Mouse (Mus musculus): ENCODE data around the gene Ercc4.

DNA sequence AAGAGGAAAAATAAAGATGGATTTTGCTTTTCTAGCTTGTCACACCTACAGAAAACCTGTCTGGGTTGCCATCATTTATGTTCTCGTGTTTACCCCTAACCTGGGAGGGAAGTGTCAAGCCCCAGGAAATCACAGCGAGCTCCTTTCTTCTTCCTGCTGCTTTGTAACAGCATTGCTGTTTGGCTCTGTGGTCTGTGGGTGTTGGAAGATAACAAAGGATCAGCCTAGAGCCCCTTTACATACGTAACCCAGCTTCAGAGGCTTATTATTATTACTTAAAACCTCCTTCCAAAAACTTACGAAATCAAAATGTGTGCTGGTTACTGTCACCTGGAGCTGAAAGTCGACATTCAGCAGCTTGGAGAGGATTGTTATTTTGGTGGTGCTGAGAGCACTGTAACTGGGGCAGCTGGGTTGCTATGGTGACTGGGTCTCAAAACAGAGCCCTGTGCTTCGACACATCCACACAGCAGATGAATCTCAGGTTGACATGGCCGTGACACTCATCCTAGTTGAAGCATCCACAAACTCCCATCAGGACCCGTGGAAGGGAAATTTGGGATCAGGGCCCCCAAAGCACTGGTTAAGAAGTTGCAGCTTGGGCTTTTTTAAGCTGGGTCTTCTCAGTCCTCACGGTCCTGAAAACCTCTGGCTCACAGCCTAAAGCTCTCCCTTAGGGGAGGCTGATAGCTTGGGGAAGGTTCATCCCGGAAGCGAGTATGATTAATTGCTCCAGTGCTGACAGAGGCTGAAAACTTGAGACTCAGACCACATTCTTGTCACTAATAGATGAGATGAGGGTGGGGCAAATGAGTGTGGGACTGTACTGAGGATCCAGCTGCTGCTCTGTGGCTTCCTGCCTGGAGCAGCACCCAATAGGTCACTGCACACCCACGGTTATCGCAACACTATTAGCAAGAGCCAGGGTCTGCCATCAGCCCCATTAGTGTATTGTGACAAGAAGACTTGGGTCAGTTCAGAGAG is 49.7 kb downstream of the Ercc4 start:
- TF ChIP-seq POLR2A (IDR thresholded peaks at IDR 0.05; ENCODE audit: control insufficient read depth in 1 of 2, insufficient read depth in 1 of 2, low read depth in 1 of 2, low read length in 2 of 2, poor library complexity in 1 of 2) (no peak), KAT2A (conservative IDR thresholded peaks at IDR 0.05; ENCODE audit: low read depth, low read length) (no peak), USF1 (IDR thresholded peaks at IDR 0.05; ENCODE audit: low read depth, low read length) (no peak), MYC (IDR thresholded peaks at IDR 0.05; ENCODE audit: low read depth, low read length) (no peak), EP300 (IDR thresholded peaks at IDR 0.05; ENCODE audit: low read depth in 1 of 2, low read length in 2 of 2) (no peak), GATA1 (IDR thresholded peaks at IDR 0.05; ENCODE audit: low read depth, low read length) (no peak; the same call in 1 of the 2 replicates), MAZ (IDR thresholded peaks at IDR 0.05; ENCODE audit: low read depth, low read length) (no peak), ZKSCAN1 (IDR thresholded peaks at IDR 0.05; ENCODE audit: low read depth, low read length) (no peak), SIN3A (IDR thresholded peaks at IDR 0.05; ENCODE audit: low read length) (no peak), CTCF (IDR thresholded peaks at IDR 0.05 in 2 of 3, conservative IDR thresholded peaks at IDR 0.05 in 1 of 3; ENCODE audit: control insufficient read depth in 1 of 3, insufficient read depth in 1 of 3, low read depth in 2 of 3, low read length in 3 of 3, poor library complexity in 1 of 3, severe bottlenecking in 1 of 3) (no peak), MYB (IDR thresholded peaks at IDR 0.05; ENCODE audit: low read depth, low read length) (no peak), GABPA (IDR thresholded peaks at IDR 0.05; ENCODE audit: low read depth, low read length) (no peak), USF2 (IDR thresholded peaks at IDR 0.05; ENCODE audit: borderline replicate concordance in 1 of 2, insufficient read depth in 1 of 2, low read depth in 1 of 2, low read length in 2 of 2) (no peak)

Measured in MEL (cell line).